Mouse (Mus musculus) hindbrain, embryonic 16.5 days (tissue): ENCODE results near the gene Tsen34. TPM values are rescaled to one million over a fixed set of nuclear protein-coding genes. Genes with fewer than 3 reads are reported as not detected.
"Not testable (repeated sequence)": the region's sequence is repeated elsewhere in the genome, so short reads cannot be mapped to it uniquely, and the experiment has no call there.

Experiments
- ATAC-seq: fragments of 200-750 bp; cut with Nextera tagmentation; 2 replicates; pipeline ENCODE4 v1.8.0; 2017; ENCODE audit warnings: moderate TSS enrichment, moderate library complexity
- H3K27ac ChIP-seq: fragments of 300-500 bp; sonication (generic); 2 replicates; pipeline ENCODE4 v1.5.1; 2014; ENCODE audit warnings: low read depth, mild to moderate bottlenecking, control low read depth, low read length, moderate library complexity
- H3K27me3 ChIP-seq: fragments of 300-500 bp; sonication (generic); replicated peaks from 2 replicates; pipeline ENCODE4 v1.6.1; 2014; ENCODE audit warnings: low read length; ENCODE audit not compliant: control insufficient read depth, insufficient read depth
- H3K36me3 ChIP-seq: fragments of 300-500 bp; sonication (generic); 2 replicates; pipeline ENCODE4 v1.6.1; 2014; ENCODE audit warnings: mild to moderate bottlenecking, low read length, moderate library complexity, mixed read lengths; ENCODE audit not compliant: control insufficient read depth, insufficient read depth
- H3K4me1 ChIP-seq: fragments of 300-500 bp; sonication (generic); 2 replicates; pipeline ENCODE4 v1.6.1; 2014; ENCODE audit warnings: low read depth, low read length; ENCODE audit not compliant: control insufficient read depth, insufficient read depth
- H3K4me2 ChIP-seq: fragments of 300-500 bp; sonication (generic); 2 replicates; pipeline ENCODE4 v1.6.1; 2014; ENCODE audit warnings: mild to moderate bottlenecking, low read length, control low read depth, moderate library complexity
- H3K4me3 ChIP-seq: fragments of 300-500 bp; sonication (generic); 2 replicates; pipeline ENCODE4 v1.5.1; 2014; ENCODE audit warnings: mild to moderate bottlenecking, low read length, control low read depth, moderate library complexity
- H3K9ac ChIP-seq: fragments of 300-500 bp; sonication (generic); 2 replicates; pipeline ENCODE4 v1.6.1; 2014; ENCODE audit warnings: low read depth, mild to moderate bottlenecking, control low read depth, low read length, moderate library complexity
- H3K9me3 ChIP-seq: fragments of 300-500 bp; sonication (generic); 2 replicates; pipeline ENCODE4 v1.6.1; 2014; ENCODE audit warnings: mild to moderate bottlenecking, low read length, moderate library complexity; ENCODE audit not compliant: control insufficient read depth
- WGBS: fragments of 180-500 bp; shearing (Covaris S2); extraction: QIAGEN DNeasy Blood & Tissue Kit; methylation state at CpG from one replicate; pipeline ENCODE4 v1.1.7; 2014; 5-methylcytosine and 5-hydroxymethylcytosine counted together
- polyA plus RNA-seq: library from polyadenylated mRNA; unstranded; fragments of >200 nt; fragmentation: Nextera tagmentation; extraction: Ambion mirVana; gene quantifications from 2 replicates; pipeline ENCODE4 v1.2.1, GENCODE M21; 2015

Gene Tsen34
- polyA plus RNA-seq, 1 experiment from 2014 or later = 308 TPM

DNA sequence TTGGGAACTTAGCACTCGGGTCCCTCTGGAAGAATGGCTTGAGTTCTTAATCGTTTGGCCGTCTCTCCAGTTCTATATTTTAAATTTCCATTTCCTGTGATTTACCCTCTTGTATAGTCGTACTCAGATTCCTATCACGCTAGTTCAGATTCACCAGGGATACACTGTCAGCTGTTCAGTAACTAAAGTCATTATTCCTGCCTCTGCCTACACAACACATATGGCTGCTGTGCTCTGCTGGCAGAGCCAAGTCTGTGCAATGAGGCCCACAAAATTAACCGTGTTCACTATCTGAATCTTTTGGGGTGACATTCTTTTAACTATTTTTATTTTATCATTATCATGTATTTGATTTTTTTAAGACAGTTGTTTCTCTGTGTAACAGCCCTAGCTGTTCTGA lies 5.8 kb downstream of the Tsen34 start:
- H3K36me3 ChIP-seq = peaks cover 25% of the 10 kb centered on the region
- 93% methylated on average over 6 of the region's 6 CpGs for WGBS

DNA sequence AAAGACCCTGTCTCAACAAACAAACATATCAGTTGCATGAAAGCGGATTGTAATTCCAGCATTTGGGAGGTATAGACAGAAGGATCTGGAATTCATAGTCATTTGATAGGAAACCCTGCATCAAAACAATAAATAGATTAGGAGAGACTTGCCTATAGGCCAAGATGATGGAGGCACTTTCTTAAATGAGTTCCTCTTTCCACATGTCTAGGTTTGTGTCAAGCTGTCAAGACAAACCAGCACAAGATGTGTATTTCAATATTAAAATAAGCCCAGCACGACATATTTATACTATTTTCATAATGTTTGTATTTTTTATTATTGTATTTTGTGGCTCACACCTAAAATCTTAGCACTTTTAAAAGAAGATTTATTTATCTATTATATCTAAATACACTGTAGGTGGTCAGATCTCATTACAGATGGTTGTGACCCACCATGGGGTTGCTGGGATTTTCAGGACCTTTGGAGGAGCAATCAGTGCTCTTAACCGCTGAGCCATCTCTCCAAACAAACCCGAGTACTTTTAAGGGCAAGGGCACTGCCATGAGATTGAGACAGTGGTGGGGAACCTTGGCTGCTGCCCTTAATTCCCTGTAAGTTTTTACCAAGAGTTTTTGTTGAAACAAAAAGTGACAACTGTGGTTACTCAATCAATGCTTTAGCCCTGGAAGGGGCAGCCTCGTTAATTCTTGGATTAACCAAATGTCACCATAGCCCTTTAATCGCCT lies 10.7 kb downstream of the Tsen34 start:
- peak overlapping the region; percentile 80; the same call in 1 of the 2 replicates for H3K9ac ChIP-seq
- H3K36me3 ChIP-seq = peaks cover 25% of the 10 kb centered on the region
- no peaks in the 10 kb centered on the region for H3K9me3 ChIP-seq
- H3K4me2 ChIP-seq = peak overlapping the region; percentile 89
- peak; percentile 55 for ATAC-seq
- H3K4me3 ChIP-seq = peak overlapping the region; percentile 79
- H3K27me3 ChIP-seq = no peaks in the 10 kb centered on the region
- peak overlapping the region; percentile 86 for H3K27ac ChIP-seq
- H3K4me1 ChIP-seq = peaks cover 16% of the 10 kb centered on the region
- 22% methylated on average over 6 of the region's 6 CpGs for WGBS

More for the DNA sequence above, 5.8 kb downstream of the Tsen34 start:
- no peak overlapping the region for H3K27ac ChIP-seq
- no peak overlapping the region for H3K9ac ChIP-seq
- no peak for ATAC-seq
- H3K9me3 ChIP-seq = no peaks in the 10 kb centered on the region
- peaks cover 9% of the 10 kb centered on the region for H3K4me1 ChIP-seq
- H3K27me3 ChIP-seq = no peaks in the 10 kb centered on the region
- H3K4me3 ChIP-seq = no peak overlapping the region
- no peak overlapping the region for H3K4me2 ChIP-seq

DNA sequence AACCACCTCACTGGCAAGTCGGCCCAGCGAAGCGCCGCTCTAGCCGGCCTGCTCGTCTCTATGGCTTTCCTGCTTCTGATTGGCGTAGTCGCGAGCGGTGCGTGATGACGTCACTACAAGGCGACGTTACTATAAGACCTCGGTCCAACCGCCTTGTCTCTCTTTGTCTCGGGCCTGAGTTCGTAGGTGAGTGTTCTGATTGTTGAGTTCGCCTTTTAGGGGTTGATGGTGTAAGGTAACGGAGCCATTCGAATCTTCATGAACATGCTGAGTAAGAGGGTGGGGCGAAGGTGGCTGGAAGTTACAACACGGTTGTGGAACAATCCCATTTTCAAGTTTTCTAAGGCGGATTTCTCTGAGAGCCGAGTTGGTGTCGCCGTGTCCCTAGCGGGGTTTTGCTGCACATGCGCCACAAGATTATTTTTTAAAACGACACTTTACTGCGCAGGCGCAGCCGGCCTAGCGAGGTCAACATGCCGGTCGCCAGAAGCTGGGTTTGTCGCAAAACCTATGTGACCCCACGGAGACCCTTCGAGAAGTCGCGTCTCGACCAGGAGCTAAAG lies 11.3 kb downstream of the Tsen34 start, which contains the start of gene Rps9:
Gene Rps9, plus strand, starts transcription at position 115 of the 563 bp plus-strand sequence.
- Histone ChIP-seq H3K27me3 (no peaks in the 10 kb centered on the region), H3K9ac (peak within 1 kb of the TSS; percentile 80), H3K4me2 (peak within 1 kb of the TSS; percentile 89), H3K36me3 (peaks cover 22% of the 10 kb centered on the region), H3K4me1 (peaks cover 16% of the 10 kb centered on the region), H3K27ac (peak within 1 kb of the TSS; percentile 86), H3K4me3 (peak within 1 kb of the TSS; percentile 79), H3K9me3 (no peaks in the 10 kb centered on the region)
- 2% methylated on average over 42 of the region's 42 CpGs for WGBS
- ATAC-seq = peak; percentile 95

DNA sequence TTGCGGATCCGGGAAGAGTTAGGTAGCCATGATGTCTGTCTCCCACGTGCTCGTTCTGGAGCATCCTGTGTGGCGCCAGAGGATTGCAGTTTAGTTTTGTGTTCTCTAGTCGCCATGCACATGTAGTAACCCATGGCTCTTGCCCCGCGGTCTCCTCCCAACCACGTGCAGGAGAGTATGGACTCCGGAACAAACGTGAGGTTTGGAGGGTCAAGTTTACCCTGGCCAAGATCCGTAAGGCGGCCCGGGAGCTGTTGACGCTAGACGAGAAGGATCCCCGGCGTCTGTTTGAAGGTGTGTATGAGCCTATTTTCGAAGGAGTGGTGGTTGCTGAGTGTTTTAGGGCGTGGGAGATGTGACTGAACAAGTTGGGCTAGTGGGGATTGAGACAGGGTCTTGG lies 11.8 kb downstream of the Tsen34 start:
- H3K4me2 ChIP-seq = peak overlapping the region; percentile 89
- WGBS = under 1% methylated on average over 20 of the region's 20 CpGs
- H3K9ac ChIP-seq = peak overlapping the region; percentile 80
- H3K4me1 ChIP-seq = peaks cover 16% of the 10 kb centered on the region
- ATAC-seq = peak; percentile 60
- peak overlapping the region; percentile 79 for H3K4me3 ChIP-seq
- H3K36me3 ChIP-seq = peaks cover 16% of the 10 kb centered on the region
- peak overlapping the region; percentile 86 for H3K27ac ChIP-seq
- no peaks in the 10 kb centered on the region for H3K9me3 ChIP-seq
- no peaks in the 10 kb centered on the region for H3K27me3 ChIP-seq

DNA sequence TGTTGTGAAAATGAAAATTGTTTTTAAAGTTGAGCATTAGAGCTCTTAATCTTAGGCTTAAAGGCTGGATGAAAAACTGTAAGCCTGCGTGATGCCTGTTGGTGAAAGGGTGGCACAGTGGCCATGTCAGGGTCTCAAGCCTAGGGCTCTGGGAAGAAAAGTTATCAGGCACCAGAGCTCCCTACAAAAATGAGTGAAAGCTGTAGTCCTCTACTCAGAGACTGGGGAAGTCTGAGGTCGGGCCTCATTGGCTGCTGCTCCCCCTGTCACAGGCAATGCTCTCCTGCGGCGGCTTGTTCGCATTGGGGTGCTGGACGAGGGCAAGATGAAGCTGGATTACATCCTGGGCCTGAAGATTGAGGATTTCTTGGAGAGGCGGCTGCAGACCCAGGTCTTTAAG lies 12.8 kb downstream of the Tsen34 start:
- H3K4me3 ChIP-seq = peak overlapping the region; percentile 79
- peak overlapping the region; percentile 80 for H3K9ac ChIP-seq
- peaks cover 16% of the 10 kb centered on the region for H3K4me1 ChIP-seq
- peak overlapping the region; percentile 89 for H3K4me2 ChIP-seq
- H3K9me3 ChIP-seq, H3K27ac ChIP-seq, ATAC-seq, H3K27me3 ChIP-seq: not testable (repeated sequence)
- 7% methylated on average over 7 of the region's 7 CpGs for WGBS
- H3K36me3 ChIP-seq = peaks cover 11% of the 10 kb centered on the region

DNA sequence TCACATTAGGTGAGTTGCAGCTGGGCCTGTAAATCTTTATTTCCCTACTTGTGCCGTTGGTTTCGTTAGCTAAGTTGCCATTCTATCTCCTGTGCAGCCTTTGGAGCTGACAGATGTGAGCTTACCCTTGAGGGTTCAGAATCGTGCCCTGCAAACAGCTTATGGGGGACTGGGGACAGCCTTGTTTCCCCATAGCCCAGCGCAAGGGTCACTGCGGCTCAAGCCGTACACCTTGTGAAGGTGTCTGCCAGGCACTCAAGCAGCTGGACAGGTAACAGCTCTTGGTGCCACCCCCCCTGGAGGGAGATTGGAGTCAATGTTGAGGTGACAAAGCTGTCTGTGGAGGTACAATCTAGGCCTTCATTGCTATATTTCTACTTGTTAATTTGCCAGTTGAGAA lies 13.2 kb downstream of the Tsen34 start:
- H3K4me1 ChIP-seq = peaks cover 16% of the 10 kb centered on the region
- ATAC-seq = no peak
- WGBS = 33% methylated on average over 6 of the region's 6 CpGs
- H3K9me3 ChIP-seq = no peaks in the 10 kb centered on the region
- H3K9ac ChIP-seq = peak overlapping the region; percentile 80
- H3K36me3 ChIP-seq = peaks cover 11% of the 10 kb centered on the region
- H3K27me3 ChIP-seq = no peaks in the 10 kb centered on the region
- H3K4me2 ChIP-seq = peak overlapping the region; percentile 89
- no peak overlapping the region for H3K27ac ChIP-seq
- H3K4me3 ChIP-seq = peak overlapping the region; percentile 79

DNA sequence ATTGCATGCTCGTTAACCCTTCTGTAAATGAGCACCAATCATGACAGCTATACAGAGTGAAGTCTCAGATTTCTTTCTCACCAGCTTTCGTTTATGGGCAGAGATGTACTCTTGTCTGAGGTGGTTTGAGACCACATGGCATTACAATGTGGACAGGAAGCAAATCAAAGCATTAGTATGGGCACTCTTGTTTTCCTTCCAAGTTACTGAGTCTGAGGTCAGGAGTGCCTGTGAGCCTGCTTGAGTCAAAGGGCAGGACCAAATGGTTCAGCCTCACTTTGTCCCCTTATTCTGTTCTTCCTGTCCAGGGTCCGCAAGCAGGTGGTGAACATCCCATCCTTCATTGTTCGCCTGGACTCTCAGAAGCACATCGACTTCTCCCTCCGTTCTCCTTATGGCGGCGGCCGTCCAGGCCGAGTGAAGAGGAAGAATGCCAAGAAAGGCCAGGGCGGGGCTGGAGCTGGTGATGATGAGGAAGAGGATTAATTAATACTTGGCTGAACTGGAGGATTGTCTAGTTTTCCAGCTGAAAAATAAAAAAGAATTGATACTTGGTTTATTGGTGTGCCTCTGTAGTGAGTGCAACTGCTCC lies 13.8 kb downstream of the Tsen34 start:
- no peak overlapping the region; the same call in 1 of the 2 replicates for H3K4me3 ChIP-seq
- peaks cover 11% of the 10 kb centered on the region for H3K36me3 ChIP-seq
- H3K4me2 ChIP-seq = peak overlapping the region; percentile 89
- no peaks in the 10 kb centered on the region for H3K27me3 ChIP-seq
- peak overlapping the region; percentile 80; the same call in 1 of the 2 replicates for H3K9ac ChIP-seq
- WGBS = 57% methylated on average over 11 of the region's 11 CpGs
- ATAC-seq = no peak
- peaks cover 16% of the 10 kb centered on the region for H3K4me1 ChIP-seq
- no peaks in the 10 kb centered on the region for H3K9me3 ChIP-seq
- no peak overlapping the region for H3K27ac ChIP-seq

DNA sequence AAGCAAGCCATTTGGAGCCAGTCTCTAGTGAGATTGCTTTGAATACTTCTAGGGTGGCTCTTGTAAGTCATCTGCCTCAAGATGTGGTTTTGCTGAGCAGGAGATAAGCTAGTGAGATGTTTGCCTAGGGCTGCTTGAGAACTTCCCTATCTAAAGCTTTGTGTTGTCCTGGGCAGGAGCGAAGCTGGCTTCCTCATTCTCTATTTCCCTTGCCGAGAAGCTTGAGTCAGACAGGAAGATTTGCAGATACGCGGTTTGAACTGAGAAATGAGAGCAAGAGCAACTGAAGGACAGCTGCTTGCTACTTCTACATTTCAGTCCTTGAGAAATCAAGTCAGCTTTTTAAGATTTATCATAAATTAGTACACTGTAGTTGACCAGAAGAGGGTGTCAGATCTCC lies 14.4 kb downstream of the Tsen34 start:
- Histone ChIP-seq H3K27me3 (no peaks in the 10 kb centered on the region), H3K4me3 (no peak overlapping the region), H3K9ac (no peak overlapping the region), H3K27ac (no peak overlapping the region), H3K4me2 (no peak overlapping the region), H3K9me3 (no peaks in the 10 kb centered on the region), H3K4me1 (peaks cover 16% of the 10 kb centered on the region), H3K36me3 (peaks cover 11% of the 10 kb centered on the region)
- no peak for ATAC-seq
- WGBS = 64% methylated on average over 4 of the region's 4 CpGs
